Mouse (Mus musculus): ENCODE data around the gene Cask. TPM values are rescaled to one million over a fixed set of nuclear protein-coding genes. Genes with fewer than 3 reads are reported as not detected.

Gene Cask
- total RNA-seq, 2 experiments from 2014 or later, result 26.0 to 32.9 TPM

- no peak for DNase-seq (ENCODE audit: low spot score in 2 of 2)
These were observed 199.3 kb downstream of the Cask start for GRCm38 (mm10) chrX:13651889-13652288.

GRCm38 (mm10) chrX:13638894-13639293 lies 212.3 kb downstream of the Cask start:
- DNase-seq (ENCODE audit: low spot score in 2 of 2), result no peak

- no peak for DNase-seq (ENCODE audit: low spot score in 2 of 2)
These were observed 214.8 kb downstream of the Cask start for GRCm38 (mm10) chrX:13636398-13636797.

- no peak for DNase-seq (ENCODE audit: low spot score in 2 of 2)
These were observed 219.4 kb downstream of the Cask start, which contains the start of gene Gpr34 for GRCm38 (mm10) chrX:13631599-13632283. Gene Gpr34, plus strand, starts transcription at chrX:13632089.

GRCm38 (mm10) chrX:13622654-13623053 lies 228.5 kb downstream of the Cask start:
- DNase-seq (ENCODE audit: low spot score in 2 of 2), result no peak

- no peak for DNase-seq (ENCODE audit: low spot score in 2 of 2)
These were observed 229.7 kb downstream of the Cask start for GRCm38 (mm10) chrX:13621473-13621872.

- no peak for DNase-seq (ENCODE audit: low spot score in 2 of 2)
These were observed 232.7 kb downstream of the Cask start for GRCm38 (mm10) chrX:13618476-13618875.

GRCm38 (mm10) chrX:13617294-13617693 lies 233.9 kb downstream of the Cask start:
- DNase-seq (ENCODE audit: low spot score in 2 of 2), result no peak

GRCm38 (mm10) chrX:13616726-13617125 lies 234.4 kb downstream of the Cask start:
- DNase-seq (ENCODE audit: low spot score in 2 of 2), result no peak

GRCm38 (mm10) chrX:13612115-13612514 lies 239.1 kb downstream of the Cask start:
- DNase-seq (ENCODE audit: low spot score in 2 of 2), result no peak

- no peak for DNase-seq (ENCODE audit: low spot score in 2 of 2)
These were observed 240.1 kb downstream of the Cask start for GRCm38 (mm10) chrX:13611114-13611513.

- DNase-seq (ENCODE audit: low spot score in 2 of 2), result no peak
These were observed 243.4 kb downstream of the Cask start for GRCm38 (mm10) chrX:13607752-13608151.

- DNase-seq (ENCODE audit: low spot score in 2 of 2), result no peak
These were observed 244.4 kb downstream of the Cask start for GRCm38 (mm10) chrX:13606741-13607140.

GRCm38 (mm10) chrX:13599966-13600365 lies 251.2 kb downstream of the Cask start:
- no peak for DNase-seq (ENCODE audit: low spot score in 2 of 2)

GRCm38 (mm10) chrX:13599373-13599772 lies 251.8 kb downstream of the Cask start:
- DNase-seq (ENCODE audit: low spot score in 2 of 2), result no peak

GRCm38 (mm10) chrX:13577647-13578046 lies 273.5 kb downstream of the Cask start:
- no peak for DNase-seq (ENCODE audit: low spot score in 2 of 2)

- DNase-seq (ENCODE audit: low spot score in 2 of 2), result no peak
These were observed 274.6 kb downstream of the Cask start for GRCm38 (mm10) chrX:13576606-13577005.

GRCm38 (mm10) chrX:13574872-13575271 lies 276.3 kb downstream of the Cask start:
- peak in 1 of 2 experiments; percentile 4 for DNase-seq (ENCODE audit: low spot score in 2 of 2)

- no peak for DNase-seq (ENCODE audit: low spot score in 2 of 2)
These were observed 276.9 kb downstream of the Cask start for GRCm38 (mm10) chrX:13574298-13574697.

GRCm38 (mm10) chrX:13554504-13554903 lies 296.7 kb downstream of the Cask start:
- no peak for DNase-seq (ENCODE audit: low spot score in 2 of 2)

- DNase-seq (ENCODE audit: low spot score in 2 of 2), result no peak
These were observed 298.9 kb downstream of the Cask start for GRCm38 (mm10) chrX:13552288-13552687.

GRCm38 (mm10) chrX:13551566-13551965 lies 299.6 kb downstream of the Cask start:
- no peak for DNase-seq (ENCODE audit: low spot score in 2 of 2)

- no peak for DNase-seq (ENCODE audit: low spot score in 2 of 2)
These were observed 302.1 kb downstream of the Cask start for GRCm38 (mm10) chrX:13549100-13549499.
